Mouse (Mus musculus) lung, postnatal 36 days (tissue): ENCODE data around the gene Pgls.

Experiments
- DNase-seq: peaks from one replicate; pipeline ENCODE4 v3.0.0; 2022; ENCODE audit warnings: mixed read lengths

Pgls gene

DNA sequence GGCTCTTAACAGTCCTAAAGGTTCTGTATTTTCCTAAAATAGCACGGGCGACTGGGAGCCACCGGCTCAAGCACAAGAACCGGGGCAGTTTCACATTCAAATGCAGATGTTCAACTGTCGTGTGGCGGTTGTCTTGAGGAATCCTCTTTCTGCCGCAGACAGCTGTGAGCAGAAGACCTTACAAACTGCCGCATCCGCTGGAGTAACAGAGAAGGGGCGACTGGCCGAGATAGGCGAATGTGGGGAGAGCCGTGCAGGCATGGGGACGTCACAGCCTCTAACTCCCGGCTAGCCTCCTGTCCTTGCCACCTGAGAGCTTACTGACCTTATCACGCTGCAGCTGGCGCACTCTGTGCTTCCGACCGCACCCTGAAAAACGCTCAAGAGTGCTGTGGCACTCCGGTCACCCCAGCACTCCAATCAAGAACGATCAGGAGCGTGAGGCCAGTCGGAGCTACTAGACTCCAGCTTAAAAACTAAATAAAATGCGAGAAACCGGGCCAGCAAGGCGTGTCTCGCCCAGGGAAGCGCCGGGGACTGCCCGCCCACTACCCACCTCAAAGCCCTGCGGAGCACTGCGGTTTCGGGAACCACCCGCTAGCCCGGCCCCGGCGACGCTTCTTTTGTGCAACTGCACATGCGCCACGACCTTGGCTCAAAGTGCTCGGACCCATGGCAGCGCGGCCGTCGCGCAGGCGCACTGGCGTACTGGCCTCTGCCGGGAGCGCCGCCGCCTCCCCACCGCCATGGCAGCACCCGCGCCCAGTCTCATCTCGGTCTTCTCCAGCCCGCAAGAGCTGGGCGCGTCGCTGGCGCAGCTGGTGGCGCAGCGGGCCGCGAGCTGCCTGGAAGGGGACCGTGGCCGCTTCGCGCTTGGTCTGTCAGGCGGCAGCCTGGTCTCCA, at the start of gene Pgls:
TSS of gene Pgls (plus strand) at position 706 of the 903 bp plus-strand sequence.
- peak; percentile 96 for DNase-seq

DNA sequence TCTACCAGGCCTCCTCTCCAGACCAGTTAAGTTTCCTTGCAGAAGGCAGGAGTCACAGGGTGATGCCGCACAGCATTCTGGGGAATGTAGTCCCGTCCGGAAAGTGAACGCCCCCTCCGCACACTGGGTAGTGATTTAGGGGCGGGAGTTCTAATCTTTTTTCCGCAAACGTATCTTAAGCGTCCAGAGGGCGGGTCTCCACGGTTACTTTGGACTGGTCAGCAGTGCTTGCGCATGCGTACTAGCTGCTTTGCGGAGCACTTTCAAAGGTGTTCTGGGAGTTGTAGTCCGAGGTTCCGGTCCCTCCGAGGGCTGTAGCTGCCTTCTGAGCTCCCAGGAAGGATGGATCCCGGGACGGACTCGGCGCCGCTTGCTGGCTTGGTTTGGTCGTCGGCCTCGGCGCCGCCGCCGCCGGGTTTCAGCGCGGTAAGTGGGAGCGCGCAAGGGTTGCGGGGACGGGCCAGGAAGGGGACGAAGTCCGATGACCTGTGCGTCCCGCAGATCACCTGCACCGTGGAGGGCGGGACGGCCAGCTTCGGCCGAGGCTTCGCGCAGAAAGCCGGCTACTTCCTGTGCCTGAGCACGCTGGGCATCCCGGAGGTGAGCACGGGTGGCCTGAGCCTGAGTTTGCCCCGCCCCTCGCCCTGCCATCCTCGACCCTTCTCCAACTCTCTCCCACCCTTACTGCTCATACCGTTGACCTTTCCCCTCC, 49.2 kb upstream of the Pgls start, which contains the start of gene Mvb12a:
TSS of gene Mvb12a (plus strand) at position 291 of the 712 bp plus-strand sequence.
- peak; percentile 100 for DNase-seq

DNA sequence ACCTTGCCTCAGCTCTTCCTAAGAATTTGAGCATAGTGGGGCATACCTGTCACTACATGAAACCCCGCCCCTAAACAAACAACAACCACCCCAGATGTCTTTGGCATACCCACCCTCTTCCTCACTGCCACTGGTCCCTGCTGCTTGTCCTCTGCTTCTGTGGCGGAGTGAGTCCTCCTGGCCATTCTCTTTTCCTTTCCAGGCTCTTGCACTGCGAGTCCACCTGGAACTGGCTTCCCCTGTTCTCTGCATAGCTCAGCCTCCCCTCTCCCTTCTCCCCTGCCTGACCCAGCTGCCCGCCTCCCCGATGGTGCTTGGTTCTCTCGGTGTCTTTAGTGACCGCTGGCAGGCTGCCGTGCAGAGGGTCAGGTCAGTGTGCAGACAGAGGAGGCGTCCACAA, 48.2 kb upstream of the Pgls start:
- DNase-seq, result no peak

DNA sequence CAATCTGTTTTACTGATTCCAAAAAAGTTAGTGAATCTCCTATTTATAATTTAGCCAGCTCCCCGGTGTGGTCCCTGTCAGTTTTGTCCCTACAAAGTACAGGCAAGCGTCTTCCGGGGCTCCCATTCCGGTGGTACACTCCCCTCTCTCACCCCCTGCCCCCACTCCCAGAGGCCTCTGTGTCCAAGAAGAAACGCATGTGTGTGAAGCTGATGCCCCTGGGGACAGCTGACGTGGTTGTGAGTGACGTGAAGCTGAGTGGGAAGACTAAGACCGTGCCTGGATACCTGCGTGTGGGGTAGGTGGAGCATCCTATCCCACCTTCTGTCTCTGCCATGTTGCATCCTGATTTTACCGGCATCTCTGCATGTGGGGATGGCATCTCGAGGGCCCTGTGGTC, 46.9 kb upstream of the Pgls start:
- DNase-seq, result no peak

DNA sequence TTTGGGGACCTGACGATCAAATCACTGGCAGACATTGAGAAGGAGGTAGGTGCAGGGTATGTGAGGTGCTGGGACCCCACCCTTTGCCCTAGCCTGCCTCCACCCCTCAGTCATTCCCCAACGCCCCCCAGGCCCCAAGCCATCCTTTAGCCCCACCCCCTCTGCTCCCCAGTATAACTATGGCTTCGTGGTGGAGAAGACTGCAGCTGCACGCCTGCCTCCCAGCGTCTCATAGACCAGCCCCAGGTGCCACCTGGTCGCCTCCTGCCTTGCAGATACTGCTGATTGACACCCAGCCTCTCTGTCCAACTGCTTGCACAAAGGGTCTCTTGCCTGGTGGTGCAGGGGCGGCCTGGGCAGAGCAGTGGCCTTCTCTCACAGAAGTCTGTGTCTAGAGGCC, 44.4 kb upstream of the Pgls start:
- DNase-seq, result no peak

DNA sequence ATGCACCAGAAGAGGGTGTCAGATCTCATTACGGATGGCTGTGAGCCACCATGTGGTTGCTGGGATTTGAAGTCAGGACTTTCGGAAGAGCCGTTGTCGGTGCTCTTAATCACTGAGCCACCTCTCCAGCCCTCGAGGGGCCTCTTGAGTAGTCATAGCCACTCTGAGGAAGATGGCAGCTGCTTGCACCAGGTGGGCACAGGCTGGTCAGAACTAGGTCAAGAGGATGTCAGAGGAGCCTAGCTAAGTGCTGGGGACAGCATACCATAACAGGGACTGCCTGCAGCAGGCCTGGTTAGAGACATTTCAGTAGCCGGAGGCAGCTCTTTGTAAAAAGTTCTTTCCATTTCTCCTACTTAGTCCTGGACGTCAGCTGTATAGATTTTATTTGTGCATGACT, 41.2 kb upstream of the Pgls start:
- no peak for DNase-seq

DNA sequence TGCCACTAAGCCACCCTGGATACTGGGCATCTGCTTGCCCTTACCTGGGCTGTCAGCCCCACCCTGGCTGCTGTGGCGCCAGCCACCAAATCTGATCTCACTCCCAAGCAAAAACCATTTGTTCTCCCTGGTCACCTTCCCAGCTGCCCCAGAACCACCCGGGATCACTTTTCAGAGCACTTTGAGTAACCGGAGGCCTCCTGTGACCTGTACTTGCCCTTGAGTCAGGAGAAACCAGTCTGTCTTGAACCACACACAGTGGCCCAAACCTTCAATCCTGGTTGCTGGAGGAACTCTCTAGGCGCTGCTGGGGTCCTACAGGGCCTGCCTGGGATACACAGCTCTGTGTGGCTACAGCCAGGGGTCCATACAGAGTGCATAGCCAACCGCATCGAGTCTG, 39.2 kb upstream of the Pgls start:
- DNase-seq, result no peak

DNA sequence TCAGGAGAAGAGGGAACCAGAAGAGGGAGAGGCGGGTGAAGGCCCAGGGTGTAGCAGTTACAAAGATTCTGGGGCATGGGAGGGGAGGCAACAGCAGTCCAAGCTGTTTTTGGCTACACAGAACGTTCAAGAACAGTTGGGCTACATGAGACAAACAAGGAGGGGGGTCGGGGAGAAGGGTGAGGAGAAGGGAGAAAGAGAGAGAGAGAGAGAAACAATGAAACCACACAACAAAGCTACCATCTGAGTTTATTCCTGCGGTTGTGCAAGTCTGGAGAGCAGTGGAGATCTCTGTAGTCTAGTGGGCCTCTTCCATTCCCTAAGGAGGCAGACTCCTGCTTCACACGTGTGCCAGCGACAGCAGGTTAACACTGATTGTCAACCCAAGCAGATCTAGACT, 38.0 kb upstream of the Pgls start:
- no peak for DNase-seq

DNA sequence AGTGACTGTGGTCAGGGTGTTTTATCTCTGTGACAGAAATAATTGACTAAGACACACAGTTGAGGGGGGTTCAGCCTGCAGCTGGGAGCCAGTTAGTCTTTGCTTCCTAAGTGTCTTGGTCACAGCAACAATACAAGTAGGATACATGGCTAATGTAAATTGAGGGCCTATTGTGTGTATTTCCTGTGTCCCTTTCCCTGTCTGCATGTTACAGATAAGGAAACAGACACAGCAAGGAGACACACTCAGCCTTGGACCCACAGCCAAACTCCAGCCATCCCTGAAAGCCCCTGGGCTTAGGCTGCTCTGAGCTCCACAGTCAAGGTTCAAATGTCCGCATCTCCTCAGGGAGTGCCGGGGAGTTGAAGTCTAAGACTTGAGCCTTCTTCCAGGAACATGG, 37.3 kb upstream of the Pgls start:
- peak; percentile 29 for DNase-seq

DNA sequence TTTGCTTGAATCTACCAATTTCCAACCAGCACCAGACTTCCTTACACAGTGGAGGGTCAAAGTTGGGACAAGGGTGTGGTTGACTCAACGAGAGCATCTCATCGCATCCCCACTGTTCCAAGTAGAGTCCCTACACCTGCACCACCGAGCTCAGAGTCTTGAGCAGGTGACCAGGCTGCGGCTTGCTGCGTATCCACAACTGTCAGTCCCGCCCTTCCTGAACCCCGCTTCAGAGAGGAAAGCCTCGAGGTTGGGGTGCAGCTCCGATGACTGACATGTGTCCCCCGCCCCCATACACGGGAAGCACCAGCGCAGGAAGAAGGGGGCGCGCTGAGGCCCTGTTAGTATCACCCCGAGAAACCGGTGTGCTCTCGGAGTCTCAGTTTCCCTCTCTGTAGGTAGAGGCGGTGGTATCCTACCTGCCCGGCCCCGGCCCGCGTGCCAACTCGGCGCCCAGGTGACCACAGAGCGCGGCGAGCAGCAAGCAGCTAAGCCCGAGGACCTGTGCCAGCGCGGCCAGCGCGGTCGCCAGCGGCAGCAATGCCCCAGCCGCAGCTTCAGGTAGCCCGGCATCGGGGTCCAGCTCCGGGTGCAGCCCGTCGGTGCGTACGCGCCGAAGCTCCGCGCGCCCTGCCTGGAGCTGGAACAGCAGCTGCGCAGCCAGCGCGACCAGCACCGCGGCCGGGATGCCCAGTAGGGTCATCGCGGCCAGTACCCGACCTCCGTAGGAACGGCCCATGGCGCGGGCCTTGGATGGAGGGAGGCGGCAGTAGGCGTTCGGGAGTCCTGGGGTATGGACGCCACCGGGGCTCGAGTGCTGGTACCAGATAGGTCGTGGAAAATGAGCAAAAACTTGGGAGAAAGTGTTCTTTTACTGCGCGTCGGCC, 33.7 kb upstream of the Pgls start, which contains the start of gene Tmem221:
TSS of gene Tmem221 (minus strand) at position 801 of the 887 bp plus-strand sequence.
- no peak for DNase-seq

DNA sequence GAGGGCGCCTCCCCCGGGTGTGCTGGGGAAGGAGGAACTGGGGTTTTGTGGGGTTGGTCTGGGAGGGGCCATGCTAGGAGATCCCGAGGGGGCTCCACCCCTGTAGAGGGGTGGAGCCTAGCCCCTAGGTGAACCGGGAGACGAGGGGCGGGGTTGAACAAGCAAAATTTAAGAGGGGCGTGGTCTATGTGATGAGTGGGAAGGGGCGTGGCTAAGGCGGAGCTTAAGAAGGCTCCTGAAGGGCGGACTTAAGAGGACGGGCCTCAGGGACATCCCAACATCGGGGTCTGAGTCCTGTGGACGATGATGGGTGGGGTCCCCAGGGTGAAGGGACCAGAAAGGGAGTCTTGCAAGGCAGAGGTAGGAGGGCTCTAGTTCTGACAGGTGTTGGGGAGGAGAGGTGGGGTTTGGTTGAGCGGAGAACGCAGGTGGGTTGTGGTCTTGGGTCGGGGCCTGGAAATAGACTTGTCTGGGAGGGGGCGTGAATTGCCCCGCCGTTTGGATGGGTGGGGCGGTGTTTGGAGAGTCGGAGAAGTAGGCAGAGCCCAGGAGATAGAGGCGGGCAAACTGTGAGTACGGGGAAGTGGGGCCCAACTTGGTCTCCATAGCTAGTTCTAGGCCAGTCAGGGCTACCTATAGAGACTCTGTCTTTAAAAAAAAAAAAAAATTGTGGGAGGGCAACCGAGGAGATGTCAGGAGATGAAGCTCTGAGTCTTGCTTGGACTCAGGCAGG, 32.9 kb upstream of the Pgls start:
- DNase-seq, result peak; percentile 93

DNA sequence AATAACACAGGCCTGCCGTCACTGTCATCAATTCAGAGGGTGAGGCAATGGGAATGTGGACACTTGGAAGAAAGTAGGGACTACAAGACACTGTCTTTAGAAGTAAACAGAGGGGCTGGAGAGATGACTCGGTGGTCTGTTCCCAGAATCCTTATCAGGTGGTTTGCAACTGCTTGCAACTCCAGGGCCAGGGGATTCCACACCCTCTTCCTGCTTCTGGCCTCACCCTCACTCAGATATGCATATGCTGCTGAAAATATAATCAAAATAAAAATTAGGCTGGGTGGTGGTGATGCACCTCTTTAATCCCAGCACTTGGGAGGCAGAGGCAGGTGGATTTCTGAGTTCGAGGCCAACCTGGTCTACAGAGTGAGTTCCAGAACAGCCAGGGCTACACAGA, 31.9 kb upstream of the Pgls start:
- no peak for DNase-seq

DNA sequence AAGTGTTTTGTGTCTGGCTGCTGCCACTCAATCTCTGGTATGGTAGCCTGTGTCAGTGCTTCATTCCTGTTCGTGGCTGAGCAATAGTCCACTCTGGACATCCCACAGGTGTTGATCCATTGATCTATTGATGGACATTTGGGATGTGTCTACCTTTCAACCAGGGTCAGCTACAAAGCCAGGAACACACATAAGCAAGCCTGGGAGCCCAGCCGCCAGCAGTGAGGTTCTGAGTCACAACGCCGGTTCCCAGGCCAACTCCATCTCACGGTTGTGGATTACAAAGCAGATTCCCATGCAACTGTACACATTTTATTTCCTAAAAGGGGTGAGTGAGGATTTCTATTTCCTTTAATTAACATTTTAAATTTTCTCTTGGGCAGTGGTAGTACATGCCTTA, 31.2 kb upstream of the Pgls start:
- DNase-seq, result no peak

DNA sequence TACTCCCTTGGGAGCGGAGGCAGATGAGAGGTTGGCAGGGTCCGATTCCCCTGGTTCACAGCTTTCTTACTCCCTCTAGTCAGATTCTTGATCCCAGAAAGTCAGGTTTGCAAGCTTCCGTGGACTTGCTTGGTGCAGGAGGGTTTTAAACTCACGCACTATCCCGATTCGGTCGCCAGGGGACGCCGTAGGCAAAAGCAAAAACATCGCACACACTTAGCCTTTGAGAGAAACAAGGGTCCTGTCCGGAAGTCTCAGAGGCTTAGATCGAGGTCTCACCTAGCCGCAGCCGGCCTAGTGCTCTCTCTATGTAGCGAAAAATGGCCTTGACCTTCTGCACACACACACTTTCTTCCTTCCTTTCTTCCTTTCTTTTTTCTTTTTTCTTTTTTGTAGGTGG, 30.6 kb upstream of the Pgls start:
- peak; percentile 77 for DNase-seq

DNA sequence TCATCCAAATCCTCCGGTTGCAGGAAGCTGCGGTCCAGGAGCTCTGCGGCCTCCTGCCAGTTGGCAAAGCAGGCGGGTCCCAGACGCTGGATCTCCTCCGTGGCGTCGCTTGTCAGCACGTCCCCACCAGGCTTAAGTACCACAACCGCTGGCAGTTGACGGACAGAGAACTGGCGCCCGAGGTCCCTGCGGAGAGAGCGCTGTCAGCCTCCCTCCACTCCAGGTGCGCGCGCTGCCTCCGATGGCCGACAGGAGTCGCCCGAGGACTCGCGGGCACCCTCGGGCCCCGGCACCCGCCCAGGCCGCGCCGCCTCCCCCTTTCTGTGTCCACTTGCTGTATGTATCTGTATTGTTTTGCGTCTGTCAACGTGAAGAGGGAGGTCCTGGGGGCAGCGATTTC, 29.2 kb upstream of the Pgls start:
- DNase-seq, result peak; percentile 88

DNA sequence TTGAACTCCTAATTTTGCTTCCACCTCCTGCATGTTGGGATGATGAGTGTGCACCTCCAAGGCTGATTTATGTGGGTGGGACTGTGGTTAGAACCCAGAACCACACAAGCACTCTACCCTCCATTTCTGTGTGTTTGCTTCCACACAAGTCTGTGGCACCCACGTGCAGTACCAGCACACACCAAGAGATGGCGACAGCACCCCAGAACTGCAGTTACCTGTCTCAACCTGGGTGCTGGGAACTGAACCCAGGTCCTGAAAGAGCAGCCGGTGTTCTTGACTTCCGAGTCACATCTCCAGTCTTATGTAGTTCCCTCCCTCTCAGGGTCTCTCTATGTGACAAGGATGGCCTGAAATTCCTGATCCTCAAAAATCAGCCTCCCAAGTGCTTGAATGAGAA, 28.0 kb upstream of the Pgls start:
- DNase-seq, result no peak

DNA sequence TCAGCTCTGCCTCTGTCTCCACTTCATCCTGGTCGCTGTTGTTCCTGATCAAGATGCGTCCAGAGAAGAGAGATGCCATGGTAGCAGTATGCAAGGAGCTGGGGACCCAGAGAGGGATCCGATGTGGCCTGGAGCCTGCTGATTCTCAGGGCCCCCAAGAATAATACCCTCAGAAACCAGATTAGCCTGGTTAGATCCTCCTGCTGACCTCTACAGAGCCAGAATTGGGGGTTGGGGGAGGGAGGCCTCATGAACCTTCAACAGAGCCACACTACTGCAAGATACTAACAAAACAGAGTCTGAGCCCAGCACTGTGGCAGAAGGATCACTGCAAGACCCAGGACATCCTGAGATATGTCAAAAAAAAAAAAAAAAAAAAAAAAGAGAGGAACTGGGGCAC, 25.5 kb upstream of the Pgls start, which contains the start of gene Nxnl1:
TSS of gene Nxnl1 (minus strand) at position 101 of the 400 bp plus-strand sequence.
- DNase-seq, result no peak

DNA sequence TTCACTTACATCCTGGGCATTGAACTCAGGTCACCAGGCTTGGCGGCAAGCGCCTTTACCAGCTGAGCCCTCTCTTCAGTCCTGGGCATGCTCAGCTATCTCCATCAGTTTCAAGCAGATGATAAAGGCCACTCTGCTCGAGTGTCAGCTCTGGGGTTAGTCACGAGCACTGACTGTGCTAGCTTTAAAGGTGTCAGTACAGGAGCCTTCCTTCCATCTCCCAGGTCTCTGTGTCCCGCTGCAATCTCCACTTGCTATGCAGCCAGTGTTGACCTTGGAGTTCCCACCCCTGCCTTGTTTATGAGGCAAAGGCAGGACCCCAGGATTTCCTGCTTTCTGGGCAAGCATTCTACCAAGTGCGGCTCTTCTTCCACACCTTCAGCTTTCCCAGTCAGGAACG, 24.4 kb upstream of the Pgls start:
- no peak for DNase-seq

DNA sequence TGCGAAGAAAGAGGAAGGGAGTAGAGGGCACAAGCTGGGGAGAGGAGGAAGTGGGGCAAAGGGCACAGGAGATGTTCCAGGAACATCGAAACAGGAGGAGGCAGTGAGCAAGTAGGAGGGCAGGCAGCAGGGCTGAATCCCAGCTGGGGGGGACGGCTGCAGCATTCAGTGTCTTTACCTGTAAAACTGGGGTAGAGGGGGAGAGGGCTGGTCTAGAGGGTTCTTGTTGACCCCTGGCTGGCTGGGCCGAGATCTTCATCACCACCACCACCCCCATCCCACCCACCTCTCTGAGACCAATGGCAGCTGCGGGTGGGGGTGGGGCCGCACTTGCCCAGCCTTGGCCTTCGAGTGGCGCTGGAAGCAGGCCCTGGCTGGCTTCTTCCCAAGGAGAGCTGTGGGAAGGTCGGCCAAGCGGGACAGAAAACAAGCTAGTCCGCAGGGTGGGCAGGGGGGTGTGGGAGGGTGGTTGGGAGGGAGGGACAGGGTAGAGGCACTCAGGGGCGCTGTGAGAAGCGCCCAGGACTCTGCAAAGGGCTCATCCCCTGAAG, 23.5 kb upstream of the Pgls start, which contains the start of gene Slc27a1:
TSS of gene Slc27a1 (plus strand) at position 496 of the 551 bp plus-strand sequence.
- DNase-seq, result peak; percentile 77

DNA sequence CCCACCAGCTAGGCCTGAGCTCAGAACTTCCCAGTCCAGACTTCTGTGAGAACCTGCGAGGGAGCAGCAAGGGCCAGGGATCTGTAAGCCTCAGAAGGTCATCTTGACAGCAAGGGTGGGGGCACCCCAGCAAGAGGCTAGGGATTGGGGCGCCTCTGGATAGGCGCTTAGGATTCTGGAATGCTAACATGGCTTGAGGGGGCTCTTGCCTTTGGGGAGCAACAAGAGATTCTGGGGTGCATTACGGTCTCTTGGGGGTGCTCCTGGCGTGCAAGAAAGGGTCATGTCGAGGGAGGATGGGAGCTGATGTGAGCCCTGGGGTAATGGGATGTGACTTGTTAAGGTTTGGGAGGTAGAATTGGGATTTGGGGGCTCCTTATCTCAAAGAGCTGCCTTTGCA, 23.0 kb upstream of the Pgls start:
- no peak for DNase-seq

DNA sequence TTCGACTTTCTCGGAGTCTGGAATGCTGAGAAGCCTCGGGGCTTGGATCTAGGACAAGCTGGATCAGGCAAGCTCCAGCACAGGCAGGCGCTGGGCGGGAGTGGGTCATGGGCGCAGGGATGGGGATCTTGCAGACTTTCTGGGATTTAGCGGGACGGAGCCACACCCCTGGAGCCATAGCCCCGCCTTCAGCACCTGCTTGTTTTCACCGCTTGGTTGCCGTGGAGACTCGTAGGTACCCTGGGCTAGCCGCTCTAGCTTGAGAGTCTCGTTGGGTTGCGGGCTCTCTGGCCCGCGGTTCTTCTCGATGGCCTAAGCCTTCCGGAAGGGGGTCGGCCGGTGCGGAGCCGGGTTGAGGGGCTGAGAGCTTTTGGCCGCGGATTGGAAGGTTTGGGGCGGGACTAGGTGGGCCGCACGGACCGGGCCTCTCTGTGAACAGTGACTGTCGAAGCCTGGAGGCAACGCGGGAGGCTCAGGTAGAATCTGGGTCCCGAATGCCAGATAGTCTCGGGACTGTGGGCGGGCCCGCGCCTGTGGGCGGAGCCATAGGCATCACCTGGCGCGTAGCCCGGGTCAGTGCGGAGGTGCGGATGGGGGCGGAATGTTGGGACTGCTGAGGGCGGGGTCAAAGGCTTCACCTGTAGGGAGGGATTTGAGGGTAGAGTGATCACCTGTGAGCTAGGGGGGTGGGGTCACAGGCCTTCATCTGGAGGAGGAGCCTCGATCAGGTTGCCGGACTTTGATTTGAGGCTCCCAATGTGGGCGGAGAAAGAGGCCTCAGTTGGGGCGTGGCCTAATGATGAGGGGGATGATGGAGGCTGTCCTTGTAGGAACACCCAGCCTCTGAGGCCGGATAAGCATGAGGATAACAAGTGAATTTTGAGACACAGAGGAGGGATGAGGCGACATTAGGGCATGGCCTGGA, 22.3 kb upstream of the Pgls start:
- peak; percentile 96 for DNase-seq
